Mouse (Mus musculus): ENCODE measurements around the gene Mcpt8.

- TF ChIP-seq POLR2A (IDR thresholded peaks at IDR 0.05; ENCODE audit: low read depth, low read length) (no peak), CTCF (conservative IDR thresholded peaks at IDR 0.05 in 1 of 2, IDR thresholded peaks at IDR 0.05 in 1 of 2; ENCODE audit: low read depth in 2 of 2, low read length in 2 of 2) (no peak)
Measured at GRCm38 (mm10) chr14:56123516-56123915, 38.4 kb upstream of the Mcpt8 start.
